ENCODE assay signal across 9 mouse cellular contexts in the genomic region with DNA sequence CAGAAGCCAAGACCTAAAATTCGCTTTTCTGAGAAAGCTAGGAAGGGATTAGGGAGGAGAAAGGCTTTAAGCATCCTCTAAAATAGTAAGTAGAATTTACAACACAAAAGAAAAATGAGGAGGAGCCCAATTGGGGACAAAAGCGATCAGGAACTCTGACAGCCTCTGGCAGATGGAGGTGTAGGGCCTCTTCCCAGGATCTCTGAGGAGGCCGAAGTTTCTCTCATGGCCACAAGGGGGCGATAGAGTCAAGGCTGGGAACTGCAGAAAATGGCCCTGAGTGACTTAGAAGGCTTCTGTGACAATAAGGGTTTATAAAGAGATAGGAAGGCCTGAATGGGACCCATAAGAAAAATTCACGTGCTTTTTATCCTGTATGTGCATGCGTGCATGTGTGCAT.
DNase-seq lines count a peak whose midpoint lies in the region; ATAC-seq and TF ChIP-seq lines count a peak whose summit lies in the region.
"Had no signal": no experiment of that assay in that cellular context is flagged by ENCODE, and none has a peak within 500 bp of the region (broad histone marks: within the 10 kb centered on the region; RNA-seq: fewer than 3 reads in every experiment).

No protein-coding gene starts in this region.

- H3K36me3 ChIP-seq in kidney, embryonic 14.5 days (ENCODE audit: control insufficient read depth, insufficient read depth, low read length) = no peaks in the 10 kb centered on the region
- no peaks in the 10 kb centered on the region for H3K36me3 ChIP-seq in MEL (ENCODE audit: control insufficient read depth in 1 of 2, insufficient read depth in 2 of 2, low read length in 2 of 2)
- H3K36me3 ChIP-seq in forebrain, postnatal 0 days (ENCODE audit: insufficient read depth) = no peaks in the 10 kb centered on the region
- H3K36me3 ChIP-seq in midbrain, embryonic 16.5 days (ENCODE audit: control insufficient read depth, insufficient read depth, low read length) = no peaks in the 10 kb centered on the region

- H3K27me3 ChIP-seq in kidney, embryonic 14.5 days (ENCODE audit: control insufficient read depth, insufficient read depth, low read length) = no peaks in the 10 kb centered on the region
- H3K27me3 ChIP-seq in MEL (ENCODE audit: control insufficient read depth in 1 of 2, insufficient read depth in 2 of 2, low read length in 2 of 2) = no peaks in the 10 kb centered on the region
- H3K27me3 ChIP-seq in forebrain, postnatal 0 days (ENCODE audit: insufficient read depth, low read length) = no peaks in the 10 kb centered on the region
- no peaks in the 10 kb centered on the region for H3K27me3 ChIP-seq in midbrain, embryonic 16.5 days (ENCODE audit: control insufficient read depth, insufficient read depth, low read depth, low read length)

- H3K4me2 ChIP-seq in kidney, embryonic 14.5 days (replicated peaks; ENCODE audit: low read depth, low read length) = no peak overlapping the region
- no peak overlapping the region for H3K4me2 ChIP-seq in forebrain, postnatal 0 days (ENCODE audit: low read depth)
- no peak overlapping the region for H3K4me2 ChIP-seq in midbrain, embryonic 16.5 days (ENCODE audit: low read length)

- no peak overlapping the region for H3K27ac ChIP-seq in kidney, embryonic 14.5 days (ENCODE audit: low read depth, low read length)
- no peak overlapping the region for H3K27ac ChIP-seq in MEL (ENCODE audit: control insufficient read depth, low read depth, low read length)
- H3K27ac ChIP-seq in forebrain, postnatal 0 days (ENCODE audit: low read depth, low read length) = no peak overlapping the region
- no peak overlapping the region for H3K27ac ChIP-seq in midbrain, embryonic 16.5 days (ENCODE audit: low read length)

- 28% methylated on average over 6 of the region's 6 CpGs for WGBS in kidney, embryonic 14.5 days
- WGBS in forebrain, postnatal 0 days = 16% methylated on average over 6 of the region's 6 CpGs
- WGBS in midbrain, embryonic 16.5 days = 19% methylated on average over 6 of the region's 6 CpGs

- TF ChIP-seq EP300 in MEL (IDR thresholded peaks at IDR 0.05; ENCODE audit: low read depth in 1 of 2, low read length in 2 of 2) = no peak

- H3K79me2 ChIP-seq in MEL (ENCODE audit: control insufficient read depth, insufficient read depth, low read length, poor library complexity) = no peaks in the 10 kb centered on the region

- peak; percentile 20 for DNase-seq in kidney, adult 18-20 months
- DNase-seq in MEL (ENCODE audit: low read depth, low spot score) = peak; percentile 34
- peak; percentile 58 for DNase-seq in cerebellum, adult 11 months
- peak; percentile 85 for DNase-seq in forebrain, postnatal 0 days
- DNase-seq in layer of hippocampus, postnatal 14 days (ENCODE audit: low spot score in 2 of 2) = peak; percentile 50 to 70
- peak; percentile 43 for DNase-seq in thymus, postnatal 4 days

- H3K9ac ChIP-seq in kidney, embryonic 14.5 days (ENCODE audit: low read depth, low read length) = no peak overlapping the region
- H3K9ac ChIP-seq in MEL (ENCODE audit: control insufficient read depth, low read depth, low read length, poor library complexity, severe bottlenecking) = no peak overlapping the region
- no peak overlapping the region for H3K9ac ChIP-seq in forebrain, postnatal 0 days
- H3K9ac ChIP-seq in midbrain, embryonic 16.5 days (ENCODE audit: low read depth, low read length) = no peak overlapping the region

- no peaks in the 10 kb centered on the region for H3K4me1 ChIP-seq in kidney, embryonic 14.5 days (ENCODE audit: control insufficient read depth, insufficient read depth, low read length)
- no peaks in the 10 kb centered on the region for H3K4me1 ChIP-seq in MEL (ENCODE audit: control insufficient read depth in 1 of 2, insufficient read depth in 2 of 2, low read length in 2 of 2)
- H3K4me1 ChIP-seq in forebrain, postnatal 0 days (ENCODE audit: insufficient read depth) = no peaks in the 10 kb centered on the region
- no peaks in the 10 kb centered on the region for H3K4me1 ChIP-seq in midbrain, embryonic 16.5 days (ENCODE audit: control insufficient read depth, insufficient read depth, low read length)

- H3K4me3 ChIP-seq in kidney, embryonic 14.5 days (ENCODE audit: low read length) = no peak overlapping the region
- H3K4me3 ChIP-seq in MEL (ENCODE audit: control insufficient read depth in 1 of 2, insufficient read depth in 1 of 2, low read depth in 2 of 2, low read length in 2 of 2) = no peak overlapping the region
- H3K4me3 ChIP-seq in forebrain, postnatal 0 days (ENCODE audit: low read depth, low read length) = no peak overlapping the region
- H3K4me3 ChIP-seq in midbrain, embryonic 16.5 days (ENCODE audit: low read depth, low read length) = no peak overlapping the region
- H3K4me3 ChIP-seq: myocyte had no signal

- no peak for TF ChIP-seq POLR2A in MEL (IDR thresholded peaks at IDR 0.05; ENCODE audit: control insufficient read depth in 1 of 2, insufficient read depth in 1 of 2, low read depth in 1 of 2, low read length in 2 of 2, poor library complexity in 1 of 2)

- no peaks in the 10 kb centered on the region for H3K9me3 ChIP-seq in kidney, embryonic 14.5 days (ENCODE audit: control insufficient read depth, low read length)
- no peaks in the 10 kb centered on the region for H3K9me3 ChIP-seq in MEL (replicated peaks; ENCODE audit: insufficient read depth, low read length)
- H3K9me3 ChIP-seq in forebrain, postnatal 0 days (ENCODE audit: low read length) = no peaks in the 10 kb centered on the region
- no peaks in the 10 kb centered on the region for H3K9me3 ChIP-seq in midbrain, embryonic 16.5 days (replicated peaks; ENCODE audit: control insufficient read depth, low read length, poor library complexity, severe bottlenecking)

- TF ChIP-seq CTCF in MEL (IDR thresholded peaks at IDR 0.05 in 2 of 3, conservative IDR thresholded peaks at IDR 0.05 in 1 of 3; ENCODE audit: control insufficient read depth in 1 of 3, insufficient read depth in 1 of 3, low read depth in 2 of 3, low read length in 3 of 3, poor library complexity in 1 of 3, severe bottlenecking in 1 of 3) = peak; percentile 51 to 77 (median 67)
- peak; percentile 93 for TF ChIP-seq CTCF in forebrain, postnatal 0 days (IDR thresholded peaks at IDR 0.05; ENCODE audit: low read depth)

- peak; percentile 34 for TF ChIP-seq RAD21 in MEL (IDR thresholded peaks at IDR 0.05; ENCODE audit: low read depth, low read length)

- ATAC-seq in kidney, embryonic 14.5 days (ENCODE audit: low FRiP score, low TSS enrichment) = no peak
- ATAC-seq in forebrain, postnatal 0 days = peak; percentile 79
- ATAC-seq in midbrain, embryonic 16.5 days = 0 out of 2 replicates have a peak, but pooled peaks have one; percentile 8

TF ChIP-seq in MEL, 35 proteins besides CTCF, POLR2A, EP300 and RAD21:
- TF ChIP-seq SMC3 (IDR thresholded peaks at IDR 0.05; ENCODE audit: low read depth, low read length) (peak; percentile 40; the same call in 1 of the 2 replicates), TBP (IDR thresholded peaks at IDR 0.05; ENCODE audit: low read depth, low read length) (no peak)

Comparison
In these comparisons a context has a peak if more than half of its experiments do, and no peak if none do; other contexts are left out.
1. DNase-seq: peak in every context shown above with its lines; median percentile 85 in forebrain, postnatal 0 days; 60 in layer of hippocampus, postnatal 14 days; 58 in cerebellum, adult 11 months; 43 in thymus, postnatal 4 days; 34 in MEL; 20 in kidney, adult 18-20 months.